Mouse (Mus musculus): Measurements from ENCODE around the gene Pctp.

The Pctp gene

DNA sequence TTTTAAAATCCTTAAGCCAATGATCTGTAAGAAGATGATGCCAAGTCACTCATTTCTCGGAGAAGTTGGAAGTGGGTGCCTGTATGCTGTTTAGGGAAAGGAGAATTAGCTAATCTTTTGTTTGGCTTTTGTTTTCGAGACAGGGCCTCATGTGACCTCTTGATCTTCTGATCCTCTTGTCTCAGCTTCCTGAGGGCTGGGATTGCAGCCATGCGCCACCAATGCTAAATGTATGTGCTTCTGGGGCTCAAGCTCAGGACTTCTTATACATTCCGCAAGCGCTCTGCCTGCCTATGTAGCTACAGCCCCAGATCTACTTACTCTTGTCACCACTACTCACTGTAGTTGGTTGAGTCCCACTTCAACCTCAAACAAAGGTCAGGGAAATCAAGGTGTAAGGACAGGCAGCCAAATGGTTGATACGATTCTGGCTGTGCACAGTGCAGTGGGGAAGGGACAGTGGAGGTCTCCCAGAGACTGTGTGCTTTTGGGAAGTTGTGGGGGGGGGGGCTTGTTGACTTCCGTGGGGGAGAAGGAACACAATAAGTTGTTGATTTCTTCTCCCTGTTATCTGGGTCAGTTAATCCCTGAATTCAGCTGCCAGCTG is 24.8 kb downstream of the Pctp start:
- DNase-seq (ENCODE audit: low spot score): no peak

DNA sequence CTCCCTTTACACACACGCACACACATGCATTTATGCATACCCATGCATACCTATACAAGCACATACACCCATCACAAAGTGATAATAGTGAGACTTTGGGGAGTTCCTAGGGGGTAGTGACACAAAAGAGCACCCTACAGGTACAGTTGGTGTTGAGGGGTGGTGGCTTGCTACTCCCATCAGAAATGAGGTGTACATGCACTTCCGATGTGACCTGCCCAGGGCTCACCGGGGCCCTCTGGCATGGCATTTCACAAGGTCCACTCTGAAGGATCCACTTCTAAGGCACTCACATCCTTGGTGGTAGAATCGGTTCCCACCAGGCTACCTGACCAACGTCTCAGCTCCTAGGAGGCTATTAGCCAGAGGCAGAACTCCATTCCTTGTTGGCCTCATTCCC is 26.3 kb downstream of the Pctp start:
- no peak for DNase-seq (ENCODE audit: low spot score)

DNA sequence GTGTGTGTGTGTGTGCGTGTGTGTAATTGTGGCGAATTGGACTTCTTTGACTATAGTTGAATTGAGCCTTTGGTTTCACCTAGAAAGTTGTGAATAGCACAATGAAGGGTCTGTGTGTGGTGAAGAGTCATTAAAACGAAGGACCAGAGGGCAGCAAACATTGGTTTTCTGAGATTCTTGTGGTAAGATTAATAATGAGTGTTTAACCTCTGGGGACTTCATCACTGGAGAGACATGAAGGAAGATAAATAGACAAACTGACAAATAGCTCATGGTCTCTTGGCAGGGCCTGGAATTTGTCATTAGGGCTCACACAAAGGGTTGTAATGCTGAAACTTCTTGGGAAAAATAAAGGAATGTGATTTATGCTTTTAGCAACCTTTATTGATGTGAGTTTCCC is 31.4 kb downstream of the Pctp start:
- DNase-seq (ENCODE audit: low spot score): no peak

DNA sequence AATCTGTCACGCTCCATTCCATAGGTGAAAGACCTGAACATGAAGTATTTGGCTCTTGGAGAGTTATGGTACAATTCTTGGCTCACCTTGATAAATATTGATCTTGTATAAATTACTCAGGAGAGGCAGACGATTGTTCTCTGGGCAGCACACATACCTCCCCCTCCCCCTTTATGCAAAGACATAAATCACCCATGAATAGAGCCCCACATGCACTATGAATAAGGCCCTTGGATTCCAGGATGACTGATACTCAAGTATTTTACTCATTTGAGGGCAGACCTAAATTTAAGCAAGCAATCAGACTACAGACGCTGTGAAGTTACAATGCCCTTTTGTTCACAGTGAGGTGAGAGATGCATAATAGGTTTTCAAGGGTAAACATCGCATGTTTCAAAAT is 32.0 kb downstream of the Pctp start:
- DNase-seq (ENCODE audit: low spot score): no peak

DNA sequence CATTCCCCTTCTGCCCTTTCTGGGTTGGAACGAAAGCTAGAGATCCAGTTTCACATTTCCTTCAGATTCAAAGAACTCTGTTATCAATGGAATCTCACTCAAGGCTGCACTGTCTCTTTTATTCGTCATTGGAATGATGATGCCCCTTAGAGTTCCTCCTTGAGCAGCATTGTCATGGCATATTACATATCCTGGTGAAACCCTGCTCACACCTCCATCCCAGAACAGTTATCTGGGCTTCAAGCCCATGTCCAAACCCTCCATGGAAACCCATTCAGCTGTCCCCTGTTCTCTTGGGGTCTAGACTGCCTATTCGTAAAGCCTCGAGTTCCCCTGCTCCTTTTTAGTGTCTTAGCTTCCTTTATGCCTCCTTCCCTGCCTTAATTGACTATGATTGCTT is 33.6 kb downstream of the Pctp start:
- no peak for DNase-seq (ENCODE audit: low spot score)

DNA sequence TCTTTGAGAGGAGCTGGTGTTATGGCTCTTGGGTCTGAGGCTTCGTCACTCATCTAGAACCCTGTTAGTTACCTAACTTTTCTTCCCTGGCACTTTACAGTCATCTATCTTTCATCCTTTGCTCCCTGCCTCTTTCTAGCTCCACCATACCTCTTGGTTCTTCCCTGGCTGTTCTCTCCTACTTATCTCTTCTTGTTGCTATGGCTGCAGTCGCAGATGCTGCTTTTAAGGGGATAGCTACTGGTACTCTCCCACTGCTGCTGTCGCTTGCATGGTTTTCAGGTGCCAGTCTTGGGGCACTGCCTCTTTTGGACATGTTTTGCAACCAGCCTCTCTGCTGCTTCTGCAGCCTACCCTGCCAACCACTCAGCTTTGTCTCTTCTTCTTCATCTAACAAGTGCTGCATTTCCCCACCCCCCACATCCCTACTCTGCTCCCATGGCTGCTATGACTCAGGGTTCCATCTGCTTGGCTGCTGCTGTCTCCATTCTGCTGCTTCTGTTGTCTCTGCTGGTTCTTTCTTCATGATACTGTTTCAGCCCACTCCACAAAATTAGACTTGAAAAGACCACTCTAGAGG is 51.9 kb downstream of the Pctp start:
- DNase-seq (ENCODE audit: low spot score): no peak

DNA sequence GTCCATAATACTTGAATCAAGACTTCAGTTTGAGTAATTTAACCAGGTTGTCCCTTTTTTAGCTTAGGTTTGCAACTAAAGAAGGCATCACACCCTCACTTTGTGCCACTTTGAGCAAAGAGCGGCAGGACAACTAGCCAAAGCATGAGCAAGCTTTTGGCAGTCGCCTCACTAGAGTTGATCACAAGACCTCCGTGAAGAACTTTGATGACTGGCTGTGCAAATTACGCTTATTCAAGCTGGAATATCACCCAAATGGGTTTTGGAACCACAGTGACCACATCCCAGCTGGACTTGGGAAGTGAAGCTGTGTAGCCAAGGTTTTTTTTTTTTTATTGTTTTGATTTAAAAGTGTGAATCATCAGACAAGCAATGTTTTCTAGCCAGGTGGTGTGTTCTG is 54.9 kb downstream of the Pctp start:
- DNase-seq (ENCODE audit: low spot score): no peak

DNA sequence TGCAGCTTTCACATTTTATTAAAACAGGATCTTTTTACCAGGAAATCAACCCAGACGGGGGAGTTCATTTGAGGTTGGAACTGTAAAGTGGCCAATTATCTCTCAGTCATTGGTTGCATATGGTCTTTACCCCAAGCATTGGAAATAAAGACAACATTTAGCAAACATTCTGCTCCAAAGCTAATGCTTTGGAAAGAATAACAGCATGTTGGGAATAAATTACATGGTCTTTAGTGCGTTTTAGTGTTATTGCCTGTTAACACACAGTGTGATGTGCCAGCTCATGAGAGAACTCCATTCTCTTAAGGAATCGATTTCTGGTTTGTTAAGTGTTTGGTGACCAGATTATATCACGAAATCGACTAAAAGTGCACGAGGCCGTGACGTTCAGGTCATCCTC is 57.5 kb downstream of the Pctp start:
- DNase-seq (ENCODE audit: low spot score): no peak

DNA sequence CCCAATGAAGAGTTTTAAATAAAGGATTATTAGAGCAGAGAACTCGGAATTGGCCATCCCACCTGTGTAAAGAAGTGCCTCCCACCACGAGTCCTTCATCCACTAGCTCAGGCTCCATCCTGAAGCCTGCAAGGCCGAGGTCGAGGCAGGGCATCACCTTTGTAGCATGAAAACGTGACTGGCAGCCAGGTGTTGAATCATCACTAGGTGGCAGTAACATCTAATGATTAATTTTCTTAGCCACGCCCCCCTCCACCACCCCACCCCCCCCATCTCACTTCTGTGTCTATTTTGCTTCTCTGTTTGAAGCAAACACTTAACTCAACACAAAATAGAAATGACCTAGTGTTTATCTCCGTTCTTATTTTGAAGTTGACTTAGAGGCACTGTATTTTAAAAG is 65.5 kb downstream of the Pctp start:
- no peak for DNase-seq (ENCODE audit: low spot score)

Measured in MN1 (cell line).